Mouse (Mus musculus) left cerebral cortex, adult 9 months (tissue): ENCODE data around the gene Ncaph2.
A peak's percentile ranks its signal among the peaks of the same experiment; 100 is the strongest.

Source experiments
- DNase-seq, 2 experiments: peaks; one replicate each; pipeline ENCODE4 v3.0.0; 2022; ENCODE audit warnings: low spot score in 2 of 2

Ncaph2 gene

DNA sequence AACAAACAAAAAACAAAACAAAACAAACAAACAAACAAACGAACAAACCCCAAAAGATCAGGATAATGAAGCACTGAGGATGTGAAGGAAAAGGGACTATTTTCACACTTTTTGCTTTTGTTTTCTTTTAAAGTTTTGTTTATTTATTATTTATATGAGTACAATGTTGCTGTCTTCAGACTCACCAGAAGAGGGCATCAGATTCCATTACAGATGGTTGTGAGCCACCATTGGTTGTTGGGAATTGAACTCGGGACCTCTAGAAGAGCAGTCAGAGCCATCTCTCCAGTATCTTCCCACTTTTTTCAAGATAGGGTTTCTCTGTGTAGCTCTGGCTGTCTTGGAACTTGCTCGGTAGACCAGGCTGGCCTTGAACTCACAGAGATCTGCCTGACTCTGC lies 12.2 kb upstream of the Ncaph2 start:
- DNase-seq, result no peak

DNA sequence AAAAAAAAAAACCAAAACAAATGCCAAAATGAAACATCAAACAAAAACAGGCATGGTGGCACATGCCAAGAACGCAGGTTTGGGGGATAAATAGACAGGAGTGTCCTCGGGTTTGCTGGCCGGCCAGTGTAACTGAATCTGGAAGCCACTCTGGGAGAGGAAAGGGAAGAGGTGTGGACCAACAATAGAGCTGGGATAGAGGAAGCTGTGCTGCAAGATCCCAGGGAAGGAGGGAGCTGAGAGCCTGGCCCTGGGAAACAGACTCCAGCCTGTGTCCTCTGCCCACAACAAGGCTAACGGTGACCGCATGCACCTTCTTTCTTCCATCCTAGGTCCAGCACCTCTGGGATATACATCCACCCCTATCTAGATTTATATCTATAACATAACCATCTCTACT lies 5.1 kb upstream of the Ncaph2 start:
- no peak for DNase-seq

DNA sequence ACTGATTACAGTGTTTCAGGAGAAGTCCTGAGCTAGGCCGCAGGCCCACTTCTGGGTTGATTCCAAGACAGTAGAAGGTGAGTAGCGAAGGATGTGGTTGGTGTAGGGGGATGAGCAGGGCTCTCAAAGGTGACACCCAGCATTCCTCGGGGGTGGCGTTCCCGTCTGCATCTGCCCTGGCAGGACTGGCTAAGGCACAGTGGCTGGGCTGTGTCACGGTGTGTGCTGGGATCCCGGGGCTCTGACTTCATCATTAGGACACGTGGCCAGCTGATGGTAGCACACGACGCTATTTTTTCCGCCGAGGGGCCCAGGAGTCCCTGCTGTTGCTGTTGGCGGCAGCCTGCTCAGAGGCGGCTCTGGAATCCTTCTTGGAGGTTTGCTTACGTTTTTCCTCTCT lies 4.2 kb upstream of the Ncaph2 start:
- no peak for DNase-seq

DNA sequence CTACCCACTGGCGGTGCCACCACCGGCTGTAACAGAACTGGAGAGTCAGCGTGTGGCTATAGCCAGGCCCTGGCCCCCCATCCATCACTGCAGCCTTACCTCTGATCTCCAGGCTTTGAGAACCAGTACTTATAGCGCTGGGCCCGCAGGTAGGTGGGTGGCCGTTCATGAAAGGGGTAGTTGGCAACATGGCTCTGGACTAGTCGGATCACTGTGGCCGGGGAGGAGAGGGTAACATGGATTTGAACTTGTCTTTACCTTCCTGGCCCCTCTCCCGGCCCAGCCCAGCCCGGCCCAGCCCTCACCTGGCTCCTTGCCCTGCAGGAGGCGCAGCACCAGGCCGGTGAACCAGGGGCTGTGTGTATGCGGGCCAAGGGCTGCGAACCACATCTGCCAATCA lies 3.5 kb upstream of the Ncaph2 start:
- DNase-seq, result no peak

DNA sequence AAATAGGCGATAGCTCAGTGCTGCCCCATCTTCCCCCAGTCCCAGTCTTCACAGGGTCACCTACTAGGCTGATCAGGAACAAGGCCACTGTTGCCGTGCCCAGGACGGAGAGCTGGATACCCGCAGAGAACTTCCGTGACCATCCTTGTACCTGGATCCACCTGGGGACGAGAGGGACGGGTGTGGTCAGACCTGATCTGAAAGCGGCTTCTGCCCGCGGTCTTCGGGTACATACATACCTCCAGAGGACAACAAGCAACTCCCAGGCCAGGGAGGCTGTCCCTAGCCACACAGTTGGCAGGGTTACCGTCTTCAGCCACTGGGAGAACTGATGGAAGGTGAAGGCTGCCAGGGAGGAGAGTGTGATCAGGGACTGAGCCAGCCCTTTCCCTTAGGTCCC lies 2.7 kb upstream of the Ncaph2 start:
- DNase-seq, result no peak

DNA sequence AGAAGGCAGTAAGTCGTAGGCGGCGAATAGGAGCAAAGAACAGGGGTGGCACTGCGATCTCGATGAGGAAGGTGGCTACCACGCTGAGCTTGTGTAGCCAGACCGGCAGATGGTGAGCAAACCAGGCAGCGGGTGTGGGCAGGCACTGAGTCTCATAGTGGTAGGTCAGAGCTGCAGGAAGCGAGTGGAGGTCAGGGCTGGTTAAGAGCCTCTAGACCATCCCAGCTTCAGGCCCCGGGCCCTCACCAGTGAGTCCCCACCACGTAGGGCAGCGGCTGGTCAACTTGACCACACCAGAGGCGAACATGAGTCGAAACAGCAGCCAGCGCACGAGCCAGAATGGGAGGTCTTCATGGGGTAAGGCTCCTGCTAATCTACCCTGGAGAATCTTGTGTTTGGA lies 1.7 kb upstream of the Ncaph2 start:
- DNase-seq, result no peak

DNA sequence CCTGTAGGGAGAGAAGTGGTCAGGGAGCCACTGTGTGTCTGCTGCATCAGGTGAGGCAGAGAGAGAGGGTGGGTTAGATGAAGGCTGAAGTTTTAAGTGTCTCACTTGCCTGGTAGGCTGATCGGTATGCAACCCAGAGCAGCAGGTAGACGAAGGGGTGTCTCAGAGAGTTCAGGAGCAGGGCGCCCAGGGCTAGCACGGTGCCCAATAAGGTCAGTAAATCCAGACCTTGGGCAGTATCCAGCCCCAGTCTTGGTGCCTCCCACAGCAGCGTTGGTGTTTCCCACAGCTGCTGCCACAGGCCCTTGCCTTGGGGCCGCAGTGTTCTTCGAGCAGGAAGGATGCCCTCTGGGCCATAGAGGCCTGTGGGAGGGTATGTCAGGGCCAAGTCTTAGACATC lies 1.1 kb upstream of the Ncaph2 start:
- DNase-seq, result no peak

DNA sequence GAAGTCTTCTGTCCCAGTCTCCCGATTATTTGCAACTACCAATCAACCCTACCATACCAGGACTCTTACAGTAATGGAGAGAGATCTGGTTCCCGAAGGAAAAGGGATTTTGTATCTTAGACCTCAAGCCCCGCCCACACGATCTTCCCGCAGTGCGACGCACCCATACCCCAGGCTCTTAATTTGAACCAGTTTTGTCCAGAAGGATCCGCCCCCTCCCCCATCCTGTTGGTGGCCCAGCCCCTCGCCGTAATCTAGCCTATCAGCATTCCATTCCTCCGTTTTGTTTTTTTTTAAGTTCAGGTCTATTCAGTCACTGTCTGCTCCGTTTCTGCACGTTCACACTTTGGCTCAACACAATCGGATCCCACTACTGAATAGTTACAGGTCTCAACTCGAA lies 853 bp downstream of the Ncaph2 start:
- DNase-seq, result peak in 1 of 2 experiments; percentile 39

DNA sequence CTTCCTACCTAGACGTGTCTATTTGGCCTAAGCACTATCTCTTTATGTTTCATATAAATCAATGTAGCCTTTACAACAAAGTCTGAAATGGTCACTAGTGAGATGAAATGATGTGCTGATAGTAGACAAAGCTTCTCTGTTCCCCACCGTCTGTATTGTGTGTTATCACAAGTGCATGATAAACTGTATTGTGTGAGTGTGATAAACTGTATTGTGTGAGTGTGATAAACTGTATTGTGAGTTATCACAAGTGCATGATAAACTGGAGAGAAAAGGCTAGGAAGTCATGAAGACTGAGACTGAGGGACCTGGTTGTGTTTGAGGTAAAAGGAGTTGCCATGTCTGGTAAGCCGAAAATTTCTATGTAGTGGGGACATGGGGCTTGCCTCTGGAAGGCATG lies 3.3 kb downstream of the Ncaph2 start:
- no peak for DNase-seq

DNA sequence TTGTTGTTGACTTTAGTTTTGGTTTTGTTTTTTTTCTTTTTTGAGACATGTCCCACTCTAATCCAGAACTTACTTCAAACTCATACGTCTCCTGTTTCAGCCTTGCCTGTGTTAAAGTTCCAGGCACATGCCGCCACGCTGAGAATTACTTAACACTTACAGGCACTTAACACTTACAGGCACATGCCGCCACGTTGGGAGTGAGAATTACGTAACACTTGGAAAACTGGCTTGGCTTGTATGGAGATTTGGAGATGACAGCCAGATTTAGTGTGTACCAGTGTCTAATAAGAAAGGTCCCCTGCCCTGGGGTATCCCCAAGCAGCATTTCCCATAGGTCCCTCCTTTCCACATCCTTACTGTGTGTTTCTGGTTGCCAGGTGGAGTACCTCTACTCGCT lies 7.5 kb downstream of the Ncaph2 start:
- DNase-seq, result no peak

DNA sequence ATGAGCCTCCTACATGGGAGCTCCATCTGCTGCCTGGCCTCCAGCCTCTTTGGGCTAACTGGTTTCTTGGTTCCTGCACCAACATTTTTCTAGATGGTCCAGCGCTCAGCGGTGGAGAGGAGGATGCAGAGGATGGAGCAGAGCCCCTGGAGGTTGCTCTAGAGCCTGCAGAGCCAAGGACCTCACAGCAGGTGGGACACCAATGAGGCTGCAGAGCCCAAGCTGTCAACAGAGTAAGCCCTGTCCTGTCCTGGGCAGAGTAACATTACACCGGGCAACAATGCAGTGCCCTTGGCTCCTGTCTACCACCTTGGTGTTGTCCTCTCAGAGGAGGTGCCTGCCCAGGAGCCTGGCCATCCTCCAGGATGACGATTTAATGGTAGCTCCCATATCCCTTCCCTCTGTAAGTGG lies 9.6 kb downstream of the Ncaph2 start:
- no peak for DNase-seq

DNA sequence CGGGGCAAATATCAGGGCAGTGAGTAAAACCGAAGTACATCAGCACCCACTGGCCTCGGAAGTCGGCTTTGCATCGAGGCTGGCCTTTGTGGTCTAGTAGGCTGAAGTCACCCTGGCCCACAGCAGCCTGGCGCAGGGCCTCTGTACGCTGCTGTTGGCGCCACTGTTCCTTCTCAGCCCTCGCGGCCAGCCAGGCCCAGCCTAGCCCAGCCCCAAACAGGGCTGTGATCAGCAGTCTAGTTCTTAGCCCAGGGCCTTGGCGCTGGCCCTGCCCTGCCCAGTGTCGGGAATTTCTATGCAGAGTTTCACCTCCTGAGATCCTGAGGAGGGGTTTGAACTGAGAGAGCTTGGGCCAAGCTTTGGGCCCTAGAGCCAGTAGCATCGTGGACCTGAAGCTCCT lies 16.5 kb downstream of the Ncaph2 start:
- DNase-seq, result no peak

DNA sequence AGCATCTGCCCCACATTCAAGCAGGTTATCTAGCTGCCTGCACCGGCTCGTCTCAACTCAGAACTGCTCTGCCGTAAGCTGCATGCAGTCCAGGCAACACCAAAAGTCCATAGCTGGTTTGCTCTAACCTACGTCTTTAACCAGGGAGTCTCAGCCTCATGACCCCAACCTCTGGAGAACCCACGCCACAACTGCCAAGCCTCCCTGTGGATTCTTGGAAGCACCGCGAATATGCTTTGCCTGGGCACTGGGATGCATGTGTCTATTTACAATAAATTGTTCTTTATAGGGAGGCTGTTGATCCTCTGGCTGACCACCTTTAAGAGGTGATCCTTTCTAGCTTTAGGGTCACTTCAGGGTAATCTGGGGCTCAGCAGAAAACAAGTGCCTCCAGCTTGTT lies 17.0 kb downstream of the Ncaph2 start:
- no peak for DNase-seq

DNA sequence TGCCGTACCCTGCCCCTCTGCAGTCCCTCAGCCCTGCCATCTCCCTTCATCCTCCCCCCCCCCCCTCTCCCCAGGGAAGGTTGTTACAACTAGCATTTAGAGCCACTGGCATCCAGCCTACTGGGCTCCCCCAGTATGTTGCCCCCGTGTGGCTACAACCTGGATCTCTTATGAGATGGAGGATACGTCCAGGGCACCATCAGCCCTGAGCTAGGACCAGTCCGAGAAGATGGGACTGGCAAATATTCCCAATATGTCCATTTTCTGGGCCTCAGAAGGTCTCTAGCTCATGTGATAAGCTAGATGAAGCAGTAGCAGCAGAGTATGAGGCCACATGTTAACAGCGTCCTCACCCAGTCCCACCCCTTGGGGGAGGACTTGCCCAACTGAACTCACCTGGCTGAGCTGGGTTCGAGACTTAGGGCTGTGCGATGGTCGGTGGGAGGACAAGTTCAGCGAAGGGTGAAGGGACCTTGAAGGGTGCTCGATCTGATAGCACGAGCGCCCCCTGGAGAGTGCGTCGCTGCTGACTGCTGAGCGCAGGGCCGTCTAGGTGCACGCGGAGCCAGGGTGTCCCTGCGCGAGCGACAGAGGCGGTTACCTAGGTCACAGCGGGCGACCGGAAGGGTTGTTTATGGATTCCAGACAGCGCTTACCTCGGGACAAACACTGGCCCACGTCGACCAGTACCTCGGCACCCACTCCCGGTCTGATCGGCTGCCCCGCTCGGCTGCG lies 17.7 kb downstream of the Ncaph2 start:
- peak; percentile 67 to 87 for DNase-seq

DNA sequence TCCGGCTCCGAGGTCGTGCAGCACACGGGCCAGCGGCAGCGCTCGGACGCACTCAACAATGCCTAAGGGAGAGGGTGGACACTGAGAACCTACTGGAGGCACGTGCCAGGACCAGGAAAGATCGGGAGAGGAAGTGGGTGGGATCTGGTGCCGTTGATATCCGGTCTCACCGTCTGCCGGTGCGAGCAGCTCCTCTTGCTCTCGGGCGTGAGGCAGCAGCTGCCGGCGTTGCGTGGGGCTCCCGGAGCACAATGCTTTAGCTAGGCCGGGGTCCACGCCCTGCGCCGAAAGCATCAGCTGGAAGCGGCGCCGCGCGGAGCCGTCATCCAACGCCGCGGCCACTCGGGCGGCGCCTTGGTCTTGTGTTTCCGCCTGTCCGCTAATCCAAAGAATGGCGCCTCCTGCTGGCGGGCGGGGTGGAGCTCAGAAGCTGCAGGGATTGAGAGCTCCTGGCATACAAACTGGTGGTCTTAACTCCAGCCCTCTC lies 18.3 kb downstream of the Ncaph2 start, which contains the start of gene Sco2:
TSS of gene Sco2 (minus strand) at position 85 of the 487 bp plus-strand sequence.
- DNase-seq, result peak; percentile 66 to 94

DNA sequence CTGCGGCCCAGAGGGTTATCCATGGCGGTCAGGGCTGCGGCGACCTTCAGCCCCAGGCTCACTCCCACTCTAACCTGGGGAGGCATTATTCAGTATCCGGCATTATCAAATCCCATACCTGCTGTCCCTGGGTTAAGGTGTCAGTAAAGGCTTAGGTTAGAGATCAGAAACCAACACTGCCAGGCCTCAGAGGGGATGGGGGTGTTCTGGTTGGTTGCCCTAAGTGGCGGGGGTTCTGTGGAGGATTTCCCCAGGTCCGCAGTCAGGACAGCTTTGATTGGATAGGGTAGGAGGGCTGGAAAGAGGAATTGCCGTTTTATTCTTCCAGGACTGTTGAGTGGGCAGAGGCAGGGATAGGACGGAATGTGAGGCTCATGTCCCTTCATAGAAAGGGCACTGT lies 18.8 kb downstream of the Ncaph2 start:
- DNase-seq, result no peak

DNA sequence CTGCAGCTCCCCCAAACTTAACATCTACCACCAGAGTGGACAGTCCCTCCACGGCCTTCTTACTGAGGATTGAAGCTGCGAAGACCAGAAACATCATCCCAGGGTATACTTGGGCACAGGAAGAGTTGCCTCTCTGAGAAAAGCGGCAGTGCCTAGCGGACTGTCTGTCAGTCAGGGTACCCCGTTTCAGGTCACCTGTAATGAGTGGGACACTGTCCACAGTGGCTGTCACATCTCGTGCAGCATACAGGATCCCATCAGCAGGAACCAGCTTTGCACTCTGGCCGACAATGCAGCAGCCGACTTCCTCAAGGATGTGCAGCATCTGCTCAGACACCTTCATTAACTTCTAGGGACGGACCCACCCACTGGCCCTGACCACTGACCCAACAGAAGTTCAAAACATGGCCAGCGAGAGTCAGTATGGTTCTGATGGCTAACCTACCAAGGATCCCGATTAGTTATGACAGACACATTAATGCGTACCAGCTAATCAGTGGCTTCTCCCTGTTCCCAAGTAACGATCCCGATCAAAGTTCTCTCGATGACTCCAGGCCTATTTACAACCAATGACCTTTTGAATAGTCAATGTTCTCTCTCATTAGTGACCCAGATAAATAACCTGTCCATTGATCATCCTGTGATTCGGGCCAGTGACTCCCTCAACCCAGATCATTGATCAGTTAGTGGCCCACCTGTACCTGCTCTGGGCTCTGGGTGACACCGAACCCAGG lies 19.4 kb downstream of the Ncaph2 start:
- no peak for DNase-seq

DNA sequence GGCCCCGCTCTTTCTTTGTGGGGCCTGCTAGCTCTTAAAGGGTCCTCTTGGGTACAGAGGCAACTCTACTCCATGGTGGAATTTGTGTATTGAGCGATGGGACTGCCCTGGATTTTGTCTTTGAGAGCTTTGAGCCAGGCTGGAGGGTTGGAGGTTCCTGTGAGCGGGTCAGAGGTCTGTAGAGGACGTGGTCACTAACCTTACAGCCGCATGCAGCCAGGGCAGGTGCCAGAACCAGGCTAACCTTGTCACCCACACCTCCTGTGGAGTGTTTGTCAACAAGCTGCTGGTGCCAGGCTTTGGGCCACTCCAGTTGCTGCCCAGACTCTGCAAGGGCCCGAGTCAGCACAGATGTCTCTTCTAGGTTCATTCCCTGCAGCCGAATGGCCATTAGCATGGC lies 20.5 kb downstream of the Ncaph2 start:
- no peak for DNase-seq

DNA sequence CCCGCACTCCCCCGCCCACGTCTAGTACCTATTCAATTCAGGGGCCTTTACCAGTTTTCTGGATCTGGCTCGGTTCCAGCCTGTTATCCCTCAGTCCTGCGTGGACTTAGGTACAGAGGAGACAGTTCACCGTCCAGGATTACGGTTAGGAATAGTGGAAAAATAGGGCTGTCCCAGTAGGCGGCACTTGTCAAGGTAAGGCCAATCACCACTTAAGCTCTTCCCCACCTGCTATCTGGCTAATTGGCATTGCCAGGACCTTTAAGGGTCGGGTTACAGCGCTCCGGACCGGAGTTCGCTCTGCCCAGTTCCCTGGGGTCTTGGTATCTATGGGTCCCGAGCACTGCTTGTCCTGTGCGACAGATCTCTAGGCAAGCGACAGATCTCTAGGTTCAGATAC lies 21.4 kb downstream of the Ncaph2 start, which contains the start of gene Tymp:
TSS of gene Tymp (minus strand) at position 83 of the 400 bp plus-strand sequence.
- no peak for DNase-seq

DNA sequence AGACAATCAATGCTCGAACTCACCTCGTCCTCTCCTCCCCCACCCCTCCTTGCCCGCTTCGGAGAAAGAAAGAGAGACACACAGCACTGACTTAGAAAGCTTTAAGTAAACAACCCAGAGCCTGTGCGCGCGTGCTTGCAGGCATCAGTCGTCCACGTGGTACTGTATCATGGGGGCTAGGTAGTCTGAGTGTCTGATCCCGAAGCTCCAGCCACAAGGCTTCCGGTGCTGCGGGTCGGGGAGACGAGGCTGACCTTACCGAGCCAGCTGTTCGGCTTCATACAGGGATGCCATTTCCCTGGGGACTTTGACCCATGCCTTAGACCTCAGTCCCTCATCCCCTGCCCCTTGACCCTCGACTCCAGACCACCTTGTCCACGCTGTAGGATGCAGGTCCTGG lies 21.8 kb downstream of the Ncaph2 start:
- DNase-seq, result no peak

DNA sequence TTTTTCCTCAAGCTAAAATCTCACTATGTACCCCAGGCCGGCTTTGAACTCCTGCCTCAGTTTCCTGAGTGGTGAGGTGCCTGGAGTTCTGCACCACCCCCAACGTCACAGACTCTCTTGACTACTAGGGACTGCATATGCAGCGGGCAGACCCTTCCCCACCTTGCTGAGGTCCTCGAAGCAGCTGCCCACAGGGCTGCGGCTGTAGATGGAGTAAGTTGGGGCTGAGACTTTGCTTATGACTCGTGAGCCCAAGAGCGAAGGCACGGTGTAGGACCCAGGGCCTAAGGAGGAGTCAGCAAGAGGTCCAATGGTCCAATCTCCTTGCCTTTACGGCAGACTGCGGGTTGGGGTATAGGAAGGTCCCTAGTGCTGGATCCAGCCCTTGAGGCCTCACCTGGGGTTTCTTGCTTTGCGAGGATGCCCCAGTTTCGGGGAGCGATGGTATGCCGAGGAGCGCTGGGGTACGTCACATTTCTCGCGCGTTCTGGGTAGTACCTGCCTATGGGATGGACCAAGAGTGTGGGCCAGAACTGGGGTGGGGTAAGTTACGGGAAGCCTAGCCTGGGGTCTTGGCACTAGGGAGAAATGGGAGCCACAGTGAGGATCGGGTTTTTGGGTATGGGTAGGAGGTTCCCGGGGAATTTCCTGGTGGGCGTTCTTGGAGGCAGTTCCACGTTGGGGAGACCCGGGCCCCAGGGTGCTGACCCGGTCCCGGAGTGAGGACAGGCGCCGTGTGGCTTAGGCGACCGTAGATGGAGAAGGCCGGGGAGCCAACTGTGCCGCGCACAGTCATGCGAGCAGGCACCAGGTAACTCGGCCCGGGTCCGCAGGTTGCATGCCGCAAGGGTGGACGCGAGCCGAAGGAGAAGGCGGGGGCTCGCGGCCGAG lies 22.7 kb downstream of the Ncaph2 start:
- DNase-seq, result no peak

DNA sequence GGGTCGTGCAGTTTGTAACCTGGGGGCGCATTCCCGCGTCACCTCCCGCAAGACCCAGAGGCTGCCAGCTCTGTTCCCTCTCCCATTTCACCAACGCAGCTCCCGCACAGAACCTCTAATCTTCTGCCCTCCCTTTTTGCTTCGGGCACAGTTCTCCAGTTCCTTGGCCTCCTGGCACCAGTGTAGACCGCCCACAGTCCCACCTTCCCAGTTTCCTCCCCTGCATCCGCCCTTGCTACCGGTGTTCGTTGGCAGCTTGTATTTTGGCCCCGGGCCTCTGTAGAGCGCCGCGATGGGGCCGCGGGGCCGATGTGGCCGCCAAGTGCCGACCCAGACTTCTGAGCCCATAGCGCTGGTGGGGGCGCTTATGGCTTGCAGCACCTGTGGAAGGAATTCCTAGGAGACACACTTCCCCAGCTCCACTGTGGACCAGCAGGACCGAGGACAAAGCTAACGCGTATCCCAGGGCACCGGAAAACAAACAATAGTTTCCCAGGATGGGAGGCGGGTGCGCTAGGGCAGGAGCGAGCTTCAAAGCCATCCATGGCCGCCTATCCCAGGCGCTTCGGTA lies 23.4 kb downstream of the Ncaph2 start, which contains the start of gene Odf3b:
TSS of gene Odf3b (minus strand) at position 452 of the 571 bp plus-strand sequence.
- no peak for DNase-seq
